Mouse (Mus musculus) heart, postnatal 0 days (tissue): ENCODE data around the gene Angptl1.

Experiments
- CTCF ChIP-seq: IDR thresholded peaks from 2 replicates; pipeline ENCODE4 v1.5.1; 2016; ENCODE audit warnings: antibody characterized with exemption, control low read depth, low read depth
- EP300 ChIP-seq: IDR thresholded peaks from 2 replicates; pipeline ENCODE4 v1.6.1; 2016; ENCODE audit warnings: antibody characterized with exemption, low read depth

DNA sequence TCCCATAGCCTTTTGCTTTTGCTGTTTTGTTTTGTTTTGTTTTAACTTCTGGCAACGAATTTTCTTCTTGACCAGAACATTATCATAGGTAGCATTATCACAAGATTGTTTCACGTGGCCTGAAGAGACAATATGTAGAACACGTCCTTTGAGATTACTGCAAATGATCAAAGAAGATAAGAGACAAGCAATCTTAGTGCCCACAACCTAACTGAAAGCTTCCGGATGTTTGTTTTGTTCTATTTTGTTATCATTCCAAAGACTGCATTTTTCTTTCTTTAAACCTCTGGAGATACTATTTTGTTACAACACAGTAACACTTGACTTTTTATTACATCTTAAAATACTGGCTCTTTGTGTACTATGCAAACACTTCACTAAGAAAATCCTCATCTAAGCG is 31.7 kb downstream of the Angptl1 start:
- no peak for TF ChIP-seq CTCF
- no peak for TF ChIP-seq EP300
